Mouse (Mus musculus) megakaryocyte, embryonic 14.5 days (primary cell): ENCODE results near the gene Anxa1. TPM values are rescaled to one million over a fixed set of nuclear protein-coding genes. Genes with fewer than 3 reads are reported as not detected.

Experiments used
- H3K27me3 ChIP-seq: replicated peaks from 2 replicates; pipeline ENCODE3; 2012; ENCODE audit warnings: inconsistent platforms
- H3K36me3 ChIP-seq: replicated peaks from 2 replicates; pipeline ENCODE3; 2012; ENCODE audit warnings: low read length, inconsistent platforms, mixed read lengths
- H3K4me1 ChIP-seq: 2 replicates; pipeline ENCODE4 v1.6.1; 2012; ENCODE audit warnings: inconsistent platforms
- H3K4me3 ChIP-seq: replicated peaks from 2 replicates; pipeline ENCODE3; 2012; ENCODE audit warnings: moderate library complexity, mild to moderate bottlenecking, inconsistent platforms
- H3K9me3 ChIP-seq: 2 replicates; pipeline ENCODE4 v1.6.1; 2012; ENCODE audit warnings: inconsistent platforms
- FLI1 ChIP-seq: IDR thresholded peaks from 2 replicates; pipeline ENCODE4 v1.6.1; 2012; ENCODE audit warnings: low read length, inconsistent platforms, mixed read lengths
- GATA1 ChIP-seq: IDR thresholded peaks from 3 replicates; pipeline ENCODE4 v1.6.1; 2012; ENCODE audit warnings: mixed read lengths, low read length, inconsistent platforms, borderline replicate concordance
- polyA plus RNA-seq: library from polyadenylated mRNA; stranded (reverse); fragments of >175 nt; gene quantifications from 2 replicates; pipeline ENCODE4 v1.2.3, GENCODE M21; 2012; ENCODE audit warnings: low replicate concordance; ENCODE audit not compliant: insufficient read depth

Anxa1 gene
- polyA plus RNA-seq, 1 experiment: 3.2 TPM

DNA sequence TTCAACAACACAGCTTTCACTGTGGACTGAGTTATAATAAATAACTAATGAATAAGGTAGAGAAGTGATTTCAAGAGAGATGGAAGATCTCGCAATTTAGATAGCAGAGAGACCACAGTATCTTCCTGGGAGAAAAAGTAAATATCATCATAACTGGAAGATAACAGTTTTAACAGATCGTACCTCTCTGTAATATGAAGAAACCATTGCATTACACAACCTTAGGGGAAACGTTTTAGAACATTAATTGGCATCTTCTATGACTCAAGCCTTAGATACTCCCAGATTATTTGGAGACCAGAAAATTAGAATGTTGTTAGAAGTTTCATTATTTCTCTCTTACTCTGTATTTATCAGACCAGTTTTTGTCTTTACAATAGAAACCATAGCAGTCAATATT lies 13.0 kb upstream of the Anxa1 start:
- H3K36me3 ChIP-seq: no peaks in the 10 kb centered on the region
- no peak overlapping the region for H3K4me3 ChIP-seq
- no peaks in the 10 kb centered on the region for H3K9me3 ChIP-seq
- H3K4me1 ChIP-seq: peaks cover 22% of the 10 kb centered on the region
- H3K27me3 ChIP-seq: no peaks in the 10 kb centered on the region
- TF ChIP-seq FLI1: no peak
- TF ChIP-seq GATA1: no peak

DNA sequence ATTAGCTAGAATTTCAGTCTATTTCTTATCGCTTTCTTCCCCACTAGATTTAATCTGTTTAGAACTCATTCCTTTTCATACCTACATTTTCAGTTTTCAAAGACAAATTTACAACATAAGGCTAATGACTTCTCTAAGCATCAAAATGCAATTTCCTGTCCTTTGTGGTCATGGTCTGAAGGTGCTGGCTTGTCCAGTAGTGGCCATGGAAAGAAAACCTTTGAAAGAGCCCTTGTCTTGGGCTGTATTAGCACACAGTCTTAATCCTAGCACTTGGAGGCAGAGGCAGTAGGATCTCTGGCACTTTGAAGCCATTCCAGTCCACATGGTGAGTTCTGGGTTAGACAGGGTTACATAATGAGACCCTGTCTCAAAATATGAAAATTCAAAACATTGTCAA lies 12.5 kb upstream of the Anxa1 start:
- Histone ChIP-seq H3K4me3 (no peak overlapping the region), H3K27me3 (no peaks in the 10 kb centered on the region), H3K4me1 (peaks cover 22% of the 10 kb centered on the region), H3K9me3 (no peaks in the 10 kb centered on the region), H3K36me3 (no peaks in the 10 kb centered on the region)
- TF ChIP-seq FLI1: no peak
- no peak for TF ChIP-seq GATA1

DNA sequence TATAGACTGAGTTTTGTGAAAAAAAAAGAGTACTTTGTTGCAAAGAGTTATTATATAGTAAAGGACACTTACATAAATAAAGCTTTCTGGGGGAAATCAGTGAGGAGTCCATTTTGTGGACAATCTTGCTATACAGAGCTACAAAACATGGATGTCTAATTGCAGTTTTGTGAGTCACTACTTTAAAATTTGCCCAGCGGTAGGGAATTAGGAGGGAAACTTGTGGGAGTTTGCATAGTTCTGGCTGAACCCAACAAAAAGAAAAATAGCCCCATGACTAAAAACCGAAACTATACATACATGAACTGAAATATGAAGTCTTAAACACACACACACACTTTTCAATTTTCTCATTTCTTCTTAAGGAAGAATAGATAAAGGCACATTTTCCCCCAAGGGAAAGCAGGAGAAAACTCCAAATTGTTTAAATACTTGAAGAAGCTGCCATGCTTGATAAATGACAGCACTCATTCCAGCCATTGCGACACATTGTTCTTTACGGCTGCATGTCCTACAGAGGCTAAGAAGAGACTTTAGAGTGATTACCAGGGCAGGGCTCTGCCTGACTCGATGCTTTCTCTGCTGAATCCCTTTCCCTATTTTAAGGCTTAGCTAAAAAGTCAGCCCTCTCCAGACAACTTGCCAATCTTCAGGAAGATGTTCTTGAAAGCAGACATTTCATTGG lies 11.9 kb upstream of the Anxa1 start:
- H3K4me1 ChIP-seq: peaks cover 22% of the 10 kb centered on the region
- no peak overlapping the region for H3K4me3 ChIP-seq
- H3K27me3 ChIP-seq: no peaks in the 10 kb centered on the region
- TF ChIP-seq FLI1 (no peak), GATA1 (no peak)
- H3K9me3 ChIP-seq: no peaks in the 10 kb centered on the region
- no peaks in the 10 kb centered on the region for H3K36me3 ChIP-seq

DNA sequence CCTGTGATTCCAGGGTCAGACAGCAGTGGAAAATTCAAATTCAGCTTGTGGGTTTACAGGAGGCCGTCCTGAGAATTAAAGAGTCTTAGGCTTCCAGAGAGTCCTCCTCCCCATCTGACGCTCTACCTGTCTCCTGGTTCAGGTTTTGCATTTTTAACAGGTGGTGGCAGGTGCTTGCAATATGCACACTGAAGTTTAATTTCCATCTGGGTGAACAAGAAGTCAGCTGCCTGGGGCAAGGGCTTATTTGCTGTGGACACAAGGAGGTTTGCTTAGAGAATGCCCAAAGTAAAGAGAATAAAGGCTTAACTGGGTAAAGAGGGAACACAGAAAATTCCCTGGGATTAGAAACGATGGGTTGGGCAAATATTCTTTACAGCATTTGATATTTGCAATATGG lies 11.2 kb upstream of the Anxa1 start:
- Histone ChIP-seq H3K36me3 (no peaks in the 10 kb centered on the region), H3K4me3 (no peak overlapping the region), H3K4me1 (peaks cover 22% of the 10 kb centered on the region), H3K9me3 (no peaks in the 10 kb centered on the region), H3K27me3 (no peaks in the 10 kb centered on the region)
- TF ChIP-seq FLI1 (no peak), GATA1 (no peak)

DNA sequence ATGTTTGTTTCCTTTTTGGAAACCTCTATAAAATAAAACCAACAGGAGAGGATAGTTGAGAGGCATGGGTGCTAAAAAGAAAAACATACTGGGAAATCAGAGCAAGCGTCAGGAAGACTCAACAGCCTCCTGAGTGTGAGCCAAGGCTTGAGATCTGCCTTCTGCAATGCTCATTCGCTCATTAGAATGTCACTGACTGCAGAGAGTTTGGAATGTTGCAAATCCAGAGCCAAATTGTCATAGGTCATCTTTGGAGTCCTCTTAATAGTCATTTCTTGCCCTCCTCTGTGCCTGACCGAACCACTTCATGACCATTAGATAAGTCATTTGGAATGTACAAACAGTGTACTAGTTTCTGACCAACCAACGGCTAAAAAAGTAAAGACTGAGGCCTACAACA lies 8.4 kb upstream of the Anxa1 start:
- Histone ChIP-seq H3K9me3 (no peaks in the 10 kb centered on the region), H3K36me3 (no peaks in the 10 kb centered on the region), H3K4me3 (no peak overlapping the region), H3K27me3 (no peaks in the 10 kb centered on the region), H3K4me1 (peaks cover 8% of the 10 kb centered on the region; the same call in 1 of the 2 replicates)
- TF ChIP-seq FLI1 (no peak), GATA1 (no peak)

DNA sequence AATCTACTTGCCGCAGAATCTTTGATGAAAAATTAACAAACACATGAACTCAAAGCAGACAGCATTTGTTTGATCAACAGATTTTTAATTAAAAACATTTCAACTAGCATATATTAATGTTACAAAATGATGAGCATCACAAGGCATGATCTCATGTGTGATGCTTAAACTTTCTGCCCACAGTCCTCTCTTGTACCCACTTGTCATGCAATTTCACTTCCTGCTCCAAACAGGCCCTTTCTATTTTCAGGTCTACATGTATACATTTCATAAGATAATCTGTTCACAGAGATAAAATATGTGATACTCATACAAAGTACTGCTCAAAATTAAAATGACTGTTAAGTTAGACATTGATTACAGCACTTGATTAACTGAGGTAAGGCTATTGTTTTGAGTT lies 6.3 kb upstream of the Anxa1 start:
- no peaks in the 10 kb centered on the region for H3K36me3 ChIP-seq
- no peaks in the 10 kb centered on the region for H3K9me3 ChIP-seq
- no peaks in the 10 kb centered on the region for H3K27me3 ChIP-seq
- H3K4me1 ChIP-seq: peaks cover 12% of the 10 kb centered on the region
- TF ChIP-seq FLI1 (no peak), GATA1 (no peak)
- H3K4me3 ChIP-seq: no peak overlapping the region

DNA sequence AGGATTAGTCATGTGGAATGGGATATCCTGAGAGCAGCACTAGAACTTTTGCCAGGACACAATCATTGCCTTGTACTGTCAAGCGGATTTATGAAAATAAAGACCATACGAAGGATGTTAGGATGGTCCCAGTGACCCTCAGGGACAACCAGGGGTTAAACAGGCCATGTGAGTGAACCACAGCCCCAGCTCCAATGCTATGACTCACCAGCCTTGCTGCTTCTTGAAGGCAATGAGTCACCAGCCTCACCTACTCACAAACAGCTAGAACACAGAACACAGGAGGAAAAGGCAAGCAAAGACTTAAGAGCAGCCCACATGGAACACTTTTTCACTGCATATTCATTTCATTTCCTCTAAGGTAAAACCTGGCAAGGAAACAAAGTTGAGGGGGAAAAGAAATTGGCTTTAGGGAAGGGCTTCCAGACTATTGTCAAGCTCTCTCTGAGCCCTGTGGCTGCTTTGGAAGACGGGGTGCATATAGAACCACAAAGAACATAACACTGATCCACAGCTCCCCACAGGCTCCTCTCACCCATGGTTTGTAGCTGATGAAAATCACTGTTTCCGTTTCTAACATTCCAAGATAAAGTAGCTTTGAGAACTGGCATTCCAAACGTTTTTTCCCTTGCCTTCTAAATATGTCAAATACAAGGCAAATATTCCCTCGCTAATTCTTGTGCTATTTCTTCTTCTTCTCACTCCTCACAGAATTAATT lies 3.0 kb upstream of the Anxa1 start:
- Histone ChIP-seq H3K4me1 (peaks cover 29% of the 10 kb centered on the region), H3K27me3 (no peaks in the 10 kb centered on the region), H3K36me3 (no peaks in the 10 kb centered on the region), H3K9me3 (no peaks in the 10 kb centered on the region), H3K4me3 (no peak overlapping the region)
- no peak for TF ChIP-seq FLI1
- no peak for TF ChIP-seq GATA1

- Histone ChIP-seq H3K27me3 (no peaks in the 10 kb centered on the region), H3K36me3 (no peaks in the 10 kb centered on the region), H3K9me3 (no peaks in the 10 kb centered on the region), H3K4me3 (peak overlapping the region; percentile 88), H3K4me1 (peaks cover 31% of the 10 kb centered on the region)
- TF ChIP-seq GATA1: no peak
- TF ChIP-seq FLI1: no peak
Measured at GRCm38 (mm10) chr19:20389723-20390122, 1.0 kb downstream of the Anxa1 start.

- peaks cover 31% of the 10 kb centered on the region for H3K4me1 ChIP-seq
- H3K4me3 ChIP-seq: peak overlapping the region; percentile 88
- TF ChIP-seq FLI1 (no peak), GATA1 (no peak)
- no peaks in the 10 kb centered on the region for H3K9me3 ChIP-seq
- H3K36me3 ChIP-seq: no peaks in the 10 kb centered on the region
- H3K27me3 ChIP-seq: no peaks in the 10 kb centered on the region
Measured at GRCm38 (mm10) chr19:20389245-20389644, 1.5 kb downstream of the Anxa1 start.

DNA sequence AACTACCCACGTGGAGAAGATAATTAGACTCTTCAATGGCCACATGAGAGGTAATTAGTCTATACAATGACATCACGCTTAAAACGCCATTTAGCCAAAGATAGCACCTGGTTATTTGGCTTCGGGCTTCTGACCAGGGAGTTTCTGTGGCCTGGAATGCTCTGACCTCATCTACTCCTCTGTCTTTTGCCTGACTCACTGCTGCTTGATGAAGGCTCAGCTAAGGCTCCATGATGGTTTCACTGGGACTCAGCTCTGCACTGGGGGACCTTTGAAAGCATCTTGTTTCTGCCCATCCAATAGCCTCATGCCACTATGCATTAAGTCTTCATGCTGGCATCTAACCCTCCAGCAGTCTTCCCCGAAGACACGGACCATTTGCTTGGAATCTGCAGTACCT lies 2.5 kb downstream of the Anxa1 start:
- Histone ChIP-seq H3K27me3 (no peaks in the 10 kb centered on the region), H3K36me3 (peaks cover 6% of the 10 kb centered on the region), H3K4me1 (peaks cover 23% of the 10 kb centered on the region), H3K9me3 (no peaks in the 10 kb centered on the region), H3K4me3 (peak overlapping the region; percentile 8)
- TF ChIP-seq FLI1 (no peak), GATA1 (no peak)
